Mouse (Mus musculus) ES-Bruce4 (cell line): ENCODE results near the gene Naip5. TPM values are rescaled to one million over a fixed set of nuclear protein-coding genes. Genes with fewer than 3 reads are reported as not detected.
"Not testable (repeated sequence)": the region's sequence is repeated elsewhere in the genome, so short reads cannot be mapped to it uniquely, and the experiment has no call there.

Experiments
- H3K27ac ChIP-seq: 2 replicates; pipeline ENCODE4 v1.5.1; 2012; ENCODE audit warnings: low read length, inconsistent platforms; ENCODE audit not compliant: insufficient read depth
- H3K27me3 ChIP-seq: 2 replicates; pipeline ENCODE4 v1.6.1; 2012; ENCODE audit warnings: mild to moderate bottlenecking, low read length, inconsistent platforms; ENCODE audit not compliant: control insufficient read depth, poor library complexity, insufficient read depth, severe bottlenecking
- H3K36me3 ChIP-seq: 2 replicates; pipeline ENCODE4 v1.6.1; 2012; ENCODE audit warnings: inconsistent platforms, mild to moderate bottlenecking, low read length, moderate library complexity; ENCODE audit not compliant: control insufficient read depth, poor library complexity, insufficient read depth, severe bottlenecking
- H3K4me1 ChIP-seq: one replicate; pipeline ENCODE4 v1.8.1; 2011; ENCODE audit warnings: low read length; ENCODE audit not compliant: control insufficient read depth, insufficient read depth
- H3K4me3 ChIP-seq: 2 replicates; pipeline ENCODE4 v1.5.1; 2011; ENCODE audit warnings: low read depth, mild to moderate bottlenecking, low read length
- H3K9ac ChIP-seq: 2 replicates; pipeline ENCODE4 v1.6.1; 2012; ENCODE audit warnings: low read depth, mild to moderate bottlenecking, inconsistent platforms; ENCODE audit not compliant: poor library complexity, severe bottlenecking
- H3K9me3 ChIP-seq: replicated peaks from 2 replicates; pipeline ENCODE4 v1.6.1; 2012; ENCODE audit warnings: mild to moderate bottlenecking, low read length, inconsistent platforms; ENCODE audit not compliant: control insufficient read depth, poor library complexity, insufficient read depth, severe bottlenecking
- CTCF ChIP-seq: IDR thresholded peaks from one replicate; pipeline ENCODE4 v1.8.1; 2011; ENCODE audit warnings: low read depth, low read length
- EP300 ChIP-seq: IDR thresholded peaks from 2 replicates; pipeline ENCODE4 v1.6.1; 2011; ENCODE audit warnings: low read depth, low read length; ENCODE audit not compliant: insufficient read depth
- POLR2A ChIP-seq: IDR thresholded peaks from one replicate; pipeline ENCODE4 v1.8.1; 2011; ENCODE audit warnings: low read length; ENCODE audit not compliant: insufficient read depth
- polyA plus RNA-seq: library from polyadenylated mRNA; stranded (reverse); fragments of >200 nt; gene quantifications from 2 replicates; pipeline ENCODE4 v1.2.4, GENCODE M21; 2011; ENCODE audit warnings: low read depth; ENCODE audit not compliant: missing spikeins, insufficient read depth, insufficient read length

Naip5 gene
- polyA plus RNA-seq, 1 experiment, result not detected

- Histone ChIP-seq H3K9me3 (no peaks in the 10 kb centered on the region), H3K27me3 (no peaks in the 10 kb centered on the region), H3K4me3 (no peak overlapping the region), H3K4me1 (no peaks in the 10 kb centered on the region), H3K27ac (no peak overlapping the region), H3K9ac (no peak overlapping the region), H3K36me3 (no peaks in the 10 kb centered on the region)
- TF ChIP-seq POLR2A (no peak), EP300 (no peak), CTCF (no peak)
Observed at GRCm38 (mm10) chr13:100243702-100244101, 2.4 kb downstream of the Naip5 start.

GRCm38 (mm10) chr13:100213683-100214082 lies 32.4 kb downstream of the Naip5 start:
- H3K9ac ChIP-seq, H3K27me3 ChIP-seq, H3K27ac ChIP-seq, H3K4me1 ChIP-seq, H3K4me3 ChIP-seq, H3K36me3 ChIP-seq, H3K9me3 ChIP-seq: not testable (repeated sequence)

DNA sequence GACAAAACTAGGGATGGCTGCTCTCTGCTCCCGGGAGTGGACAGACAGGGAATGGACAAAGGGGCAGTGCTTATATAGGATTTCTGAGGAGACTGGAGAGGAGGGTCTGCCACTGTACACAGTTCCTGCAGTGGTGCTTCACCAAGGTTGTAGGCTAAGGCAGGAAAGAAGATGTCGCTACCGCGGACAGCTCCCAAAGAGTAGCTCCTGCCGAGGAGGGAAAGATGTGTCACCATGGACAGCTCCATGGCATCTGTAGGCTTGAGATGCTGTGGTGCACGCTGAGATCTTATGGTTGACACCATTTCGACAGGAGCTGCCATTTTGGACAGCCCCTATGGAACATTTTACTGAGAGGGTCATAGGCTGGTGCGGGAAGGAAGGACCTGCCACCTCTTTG lies 35.6 kb downstream of the Naip5 start:
- no peak overlapping the region for H3K9ac ChIP-seq
- H3K27ac ChIP-seq, result no peak overlapping the region
- no peak for TF ChIP-seq CTCF
- no peaks in the 10 kb centered on the region for H3K4me1 ChIP-seq
- no peaks in the 10 kb centered on the region for H3K27me3 ChIP-seq
- no peaks in the 10 kb centered on the region for H3K9me3 ChIP-seq
- no peaks in the 10 kb centered on the region for H3K36me3 ChIP-seq
- H3K4me3 ChIP-seq, result no peak overlapping the region

- Histone ChIP-seq H3K9ac (no peak overlapping the region), H3K9me3 (no peaks in the 10 kb centered on the region), H3K27ac (no peak overlapping the region), H3K27me3 (no peaks in the 10 kb centered on the region), H3K4me1 (no peaks in the 10 kb centered on the region), H3K36me3 (no peaks in the 10 kb centered on the region), H3K4me3 (no peak overlapping the region)
- TF ChIP-seq EP300 (no peak), POLR2A (no peak), CTCF (no peak)
Observed at GRCm38 (mm10) chr13:100203319-100203718, 42.8 kb downstream of the Naip5 start.

DNA sequence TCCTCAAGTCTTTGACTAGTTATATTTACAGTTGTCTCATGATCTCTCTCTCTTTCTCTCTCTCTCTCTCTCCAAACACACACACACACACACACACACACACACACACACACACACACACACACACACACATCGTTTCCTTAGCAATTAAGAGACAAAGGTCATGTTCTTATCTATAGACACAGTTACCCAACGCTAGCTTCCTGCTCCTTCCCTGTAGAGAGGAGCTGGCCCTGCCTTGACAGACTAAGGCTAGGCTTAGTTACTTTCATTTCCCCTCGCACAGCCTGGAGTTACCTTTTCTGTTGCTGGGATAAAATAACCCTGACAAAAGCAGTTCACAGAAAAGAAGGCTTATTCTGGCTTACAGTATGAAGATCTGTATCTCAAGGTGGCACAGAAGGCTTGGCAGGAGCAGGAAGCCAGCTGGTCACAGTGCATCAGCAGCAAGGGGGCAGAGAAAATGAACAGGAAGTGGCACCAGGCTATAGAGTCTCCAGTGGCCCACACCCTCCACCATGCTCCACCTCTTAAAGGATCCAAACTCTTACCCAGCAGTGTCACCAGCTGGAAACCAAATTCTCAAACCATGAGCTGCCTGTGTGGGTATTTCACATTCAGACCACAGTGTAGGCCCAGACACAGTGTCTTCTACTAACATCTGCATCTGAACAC lies 44.3 kb downstream of the Naip5 start, which contains the start of gene Naip2:
Naip2 (minus strand) TSS at position 434 of the 675 bp plus-strand sequence.
- not testable (repeated sequence) for H3K27ac ChIP-seq, H3K9ac ChIP-seq, H3K9me3 ChIP-seq, H3K4me1 ChIP-seq, H3K36me3 ChIP-seq, H3K4me3 ChIP-seq, H3K27me3 ChIP-seq

DNA sequence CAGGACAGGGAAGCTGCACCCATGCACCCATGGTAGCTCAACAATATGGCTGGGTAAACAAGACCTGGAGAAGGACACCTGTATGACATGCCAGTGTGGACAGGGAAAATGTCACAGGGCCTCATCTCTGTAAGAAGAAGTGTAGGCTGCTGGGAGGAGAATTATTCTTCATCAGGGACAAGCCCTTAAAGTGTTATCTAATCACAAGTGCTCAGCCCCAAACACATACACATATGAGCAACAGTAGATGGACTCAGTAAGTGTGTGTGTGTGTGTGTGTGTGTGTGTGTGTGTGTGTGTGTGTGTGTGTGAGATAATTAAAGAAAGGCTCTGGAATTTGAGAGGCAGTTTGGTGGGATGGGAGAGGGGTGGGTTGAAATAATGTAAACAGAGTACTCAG lies 45.3 kb downstream of the Naip5 start:
- TF ChIP-seq CTCF (no peak), POLR2A (no peak), EP300 (no peak)
- no peaks in the 10 kb centered on the region for H3K9me3 ChIP-seq
- H3K36me3 ChIP-seq, result no peaks in the 10 kb centered on the region
- no peaks in the 10 kb centered on the region for H3K27me3 ChIP-seq
- no peak overlapping the region for H3K27ac ChIP-seq
- no peak overlapping the region for H3K9ac ChIP-seq
- no peak overlapping the region for H3K4me3 ChIP-seq
- no peaks in the 10 kb centered on the region for H3K4me1 ChIP-seq

GRCm38 (mm10) chr13:100195421-100195820 lies 50.7 kb downstream of the Naip5 start:
- TF ChIP-seq POLR2A, result no peak
- TF ChIP-seq CTCF, result no peak
- no peak for TF ChIP-seq EP300
- Histone ChIP-seq H3K9ac (no peak overlapping the region), H3K36me3 (no peaks in the 10 kb centered on the region), H3K4me1 (no peaks in the 10 kb centered on the region), H3K27me3 (no peaks in the 10 kb centered on the region), H3K9me3 (no peaks in the 10 kb centered on the region), H3K27ac (no peak overlapping the region), H3K4me3 (no peak overlapping the region)

DNA sequence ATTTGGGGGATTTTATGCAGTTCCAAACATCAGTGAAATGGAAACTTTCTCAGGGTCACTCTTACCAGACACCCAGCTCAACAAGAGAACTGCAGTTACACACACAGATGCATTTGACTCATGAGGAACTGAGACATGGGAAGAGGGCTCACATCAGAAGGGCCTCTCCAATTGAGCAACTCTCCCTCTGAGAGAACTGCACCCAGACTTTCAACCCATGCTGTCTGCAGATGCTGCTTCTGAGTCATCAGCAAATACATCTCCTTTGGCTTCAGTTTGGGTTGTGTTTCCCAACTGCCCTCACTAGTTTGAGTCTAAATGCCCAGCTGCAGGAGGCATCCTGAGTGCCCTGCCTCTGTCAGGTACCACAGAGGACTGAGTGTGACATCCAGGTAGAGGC lies 63.0 kb downstream of the Naip5 start:
- not testable (repeated sequence) for H3K36me3 ChIP-seq, H3K4me3 ChIP-seq, H3K27ac ChIP-seq

DNA sequence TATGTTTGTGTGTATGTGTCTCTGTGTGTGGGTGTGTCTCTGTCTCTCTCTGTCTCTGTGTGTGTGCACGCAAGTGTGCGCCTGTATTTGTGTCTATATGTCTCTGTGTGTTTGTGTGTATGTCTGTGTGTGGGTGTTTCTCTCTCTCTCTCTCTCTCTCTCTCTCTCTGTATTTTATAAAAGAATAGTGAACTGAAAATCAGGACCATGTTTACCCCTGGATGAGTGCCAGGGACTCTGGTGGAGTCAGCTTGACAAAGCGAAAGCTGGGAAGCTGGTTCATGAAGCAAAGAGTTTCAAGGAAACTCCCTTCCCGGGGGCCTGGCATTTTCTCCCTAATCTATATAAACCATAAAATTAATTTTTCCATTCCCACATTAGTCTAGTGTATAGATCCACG lies 71.8 kb downstream of the Naip5 start:
- not testable (repeated sequence) for H3K9ac ChIP-seq, H3K4me3 ChIP-seq, H3K36me3 ChIP-seq, H3K9me3 ChIP-seq, H3K27ac ChIP-seq, H3K4me1 ChIP-seq, H3K27me3 ChIP-seq

More for the DNA sequence above, 63.0 kb downstream of the Naip5 start:
- not testable (repeated sequence) for H3K9ac ChIP-seq, H3K9me3 ChIP-seq, H3K4me1 ChIP-seq, H3K27me3 ChIP-seq
